Mouse (Mus musculus) spleen, adult 2 months (tissue): ENCODE results near the gene Hoxd3. TPM values are rescaled to one million over a fixed set of nuclear protein-coding genes. Genes with fewer than 3 reads are reported as not detected.

Source experiments
- DNase-seq, 2 experiments: peaks; one replicate each; pipeline versions ENCODE4 v3.0.0 to v3.0.0-alpha.2; 2012 to 2021; ENCODE audit warnings: low spot score in 2 of 2, low read depth in 1 of 2
- H3K27ac ChIP-seq: fragments of 200-500 bp; 2 replicates; pipeline ENCODE4 v1.5.1; 2012; ENCODE audit warnings: low read length, inconsistent platforms; ENCODE audit not compliant: insufficient read depth
- H3K27me3 ChIP-seq: fragments of 200-500 bp; 2 replicates; pipeline ENCODE4 v1.6.1; 2012; ENCODE audit warnings: mild to moderate bottlenecking, moderate library complexity, low read length, inconsistent platforms; ENCODE audit not compliant: control insufficient read depth, insufficient read depth
- H3K36me3 ChIP-seq: fragments of 200-500 bp; 2 replicates; pipeline ENCODE4 v1.6.1; 2012; ENCODE audit warnings: mild to moderate bottlenecking, low read length, inconsistent platforms; ENCODE audit not compliant: control insufficient read depth, insufficient read depth
- H3K4me1 ChIP-seq: fragments of 200-500 bp; 2 replicates; pipeline ENCODE4 v1.6.1; 2011; ENCODE audit warnings: inconsistent platforms; ENCODE audit not compliant: control insufficient read depth, insufficient read depth, insufficient read length
- H3K4me3 ChIP-seq: fragments of 200-500 bp; 2 replicates; pipeline ENCODE4 v1.5.1; 2011; ENCODE audit warnings: mild to moderate bottlenecking, inconsistent platforms; ENCODE audit not compliant: insufficient read depth, insufficient read length; ENCODE audit errors: extremely low read depth
- CTCF ChIP-seq: fragments of 200-500 bp; IDR thresholded peaks from 2 replicates; pipeline ENCODE4 v1.5.1; 2011; ENCODE audit warnings: mild to moderate bottlenecking, inconsistent platforms; ENCODE audit not compliant: insufficient read depth, insufficient read length, insufficient replicate concordance; ENCODE audit errors: extremely low read depth
- POLR2A ChIP-seq: fragments of 200-500 bp; IDR thresholded peaks from 2 replicates; pipeline ENCODE4 v1.6.1; 2011; ENCODE audit warnings: low read depth, low read length, inconsistent platforms
- WGBS: fragments of 180-500 bp; shearing (Covaris S2); methylation state at CpG from one replicate; pipeline ENCODE4 v1.1.7; 2018; 5-methylcytosine and 5-hydroxymethylcytosine counted together
- polyA plus RNA-seq: library from polyadenylated mRNA; depleted of rRNA; stranded (reverse); fragments of >200 nt; gene quantifications from 2 replicates; pipeline ENCODE4 v1.2.3, GENCODE M21; 2012

Hoxd3 gene
- polyA plus RNA-seq, 1 experiment: not detected

GRCm38 (mm10) chr2:74753175-74753523, 41.4 kb downstream of the Hoxd3 start:
- Histone ChIP-seq H3K36me3 (no peaks in the 10 kb centered on the region), H3K4me3 (no peak overlapping the region), H3K4me1 (no peaks in the 10 kb centered on the region; the same call in 1 of the 2 replicates), H3K27ac (no peak overlapping the region), H3K27me3 (peaks cover 13% of the 10 kb centered on the region)
- 2% methylated on average over 25 of the region's 25 CpGs for WGBS
- TF ChIP-seq POLR2A (no peak), CTCF (no peak)
- DNase-seq: no peak

- DNase-seq: no peak
- 15% methylated on average over 5 of the region's 5 CpGs for WGBS
- Histone ChIP-seq H3K27ac (no peak overlapping the region), H3K4me1 (no peaks in the 10 kb centered on the region; the same call in 1 of the 2 replicates), H3K27me3 (peaks cover 15% of the 10 kb centered on the region), H3K36me3 (no peaks in the 10 kb centered on the region), H3K4me3 (no peak overlapping the region)
- TF ChIP-seq POLR2A: no peak
- no peak for TF ChIP-seq CTCF
Measured at GRCm38 (mm10) chr2:74753711-74754110, 42.0 kb downstream of the Hoxd3 start.

GRCm38 (mm10) chr2:74760146-74760545, 48.4 kb downstream of the Hoxd3 start:
- H3K36me3 ChIP-seq: no peaks in the 10 kb centered on the region
- TF ChIP-seq POLR2A (no peak), CTCF (no peak)
- no peak for DNase-seq
- 17% methylated on average over 1 of the region's 1 CpGs for WGBS
- H3K4me1 ChIP-seq: peaks cover 7% of the 10 kb centered on the region; the same call in 1 of the 2 replicates
- no peak overlapping the region for H3K27ac ChIP-seq
- peaks cover 14% of the 10 kb centered on the region for H3K27me3 ChIP-seq
- no peak overlapping the region for H3K4me3 ChIP-seq

GRCm38 (mm10) chr2:74761941-74762340, 50.2 kb downstream of the Hoxd3 start:
- DNase-seq: no peak
- 11% methylated on average over 13 of the region's 13 CpGs for WGBS
- Histone ChIP-seq H3K36me3 (no peaks in the 10 kb centered on the region), H3K27ac (no peak overlapping the region), H3K27me3 (peaks cover 14% of the 10 kb centered on the region), H3K4me1 (peaks cover 7% of the 10 kb centered on the region; the same call in 1 of the 2 replicates), H3K4me3 (no peak overlapping the region)
- TF ChIP-seq CTCF (no peak), POLR2A (no peak)

GRCm38 (mm10) chr2:74762522-74763244, 51.0 kb downstream of the Hoxd3 start, which contains the start of gene Hoxd1:
Hoxd1 (plus strand) TSS chr2:74762980.
- H3K27me3 ChIP-seq: peaks cover 14% of the 10 kb centered on the region
- no peak for DNase-seq
- no peak within 1 kb of the TSS for H3K27ac ChIP-seq
- no peaks in the 10 kb centered on the region for H3K36me3 ChIP-seq
- WGBS: 6% methylated on average over 56 of the region's 61 CpGs
- no peak within 1 kb of the TSS for H3K4me3 ChIP-seq
- peaks cover 7% of the 10 kb centered on the region; the same call in 1 of the 2 replicates for H3K4me1 ChIP-seq
- TF ChIP-seq CTCF: no peak
- no peak for TF ChIP-seq POLR2A

- peaks cover 14% of the 10 kb centered on the region for H3K27me3 ChIP-seq
- no peak overlapping the region for H3K4me3 ChIP-seq
- H3K36me3 ChIP-seq: no peaks in the 10 kb centered on the region
- peaks cover 7% of the 10 kb centered on the region; the same call in 1 of the 2 replicates for H3K4me1 ChIP-seq
- 6% methylated on average over 46 of the region's 53 CpGs for WGBS
- no peak overlapping the region for H3K27ac ChIP-seq
- no peak for DNase-seq
- no peak for TF ChIP-seq CTCF
- no peak for TF ChIP-seq POLR2A
Measured at GRCm38 (mm10) chr2:74763245-74763735, 51.6 kb downstream of the Hoxd3 start.

- no peak overlapping the region for H3K4me3 ChIP-seq
- peaks cover 7% of the 10 kb centered on the region; the same call in 1 of the 2 replicates for H3K4me1 ChIP-seq
- H3K27me3 ChIP-seq: peaks cover 12% of the 10 kb centered on the region
- H3K36me3 ChIP-seq: no peaks in the 10 kb centered on the region
- no peak overlapping the region for H3K27ac ChIP-seq
- no peak for DNase-seq
- WGBS: 55% methylated on average over 10 of the region's 10 CpGs
- no peak for TF ChIP-seq POLR2A
- TF ChIP-seq CTCF: no peak
Measured at GRCm38 (mm10) chr2:74763976-74764375, 52.2 kb downstream of the Hoxd3 start.
